7 mouse cellular contexts compared by ENCODE assay signal in the genomic region with DNA sequence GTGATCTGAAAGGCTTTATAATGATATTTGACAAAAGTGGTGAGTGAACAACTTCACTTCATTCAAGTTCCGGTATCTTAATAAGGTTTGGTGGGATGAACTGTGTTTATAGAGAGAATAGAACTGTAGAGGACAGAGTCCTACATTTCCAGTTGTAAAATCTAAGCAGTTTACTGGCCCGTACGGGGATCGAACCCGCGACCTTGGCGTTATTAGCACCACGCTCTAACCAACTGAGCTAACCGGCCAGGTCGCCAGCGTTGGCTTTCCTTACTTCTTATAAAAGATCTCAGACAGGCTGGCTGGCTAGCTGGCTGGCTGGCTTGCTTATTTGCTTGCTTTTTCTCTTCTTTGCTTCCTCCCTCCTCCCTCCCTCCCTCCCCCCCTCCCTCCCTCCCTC. TPM values are rescaled to one million over a fixed set of nuclear protein-coding genes. Genes with fewer than 3 reads are reported as not detected.
DNase-seq lines count a peak whose midpoint lies in the region; ATAC-seq lines count a peak whose summit lies in the region.

No protein-coding gene starts in this region.

- peak; percentile 75; the same call in 1 of the 2 replicates for ATAC-seq in intestine, embryonic 14.5 days (replicated peaks; ENCODE audit: low FRiP score, low TSS enrichment, low read depth)
- peak; percentile 41 for ATAC-seq in megakaryocyte progenitor cell, adult 5-6 weeks (replicated peaks; ENCODE audit: poor library complexity)

- no peak overlapping the region for H3K9ac ChIP-seq in intestine, embryonic 14.5 days (ENCODE audit: low read length)

- no peak overlapping the region for H3K27ac ChIP-seq in intestine, embryonic 14.5 days (ENCODE audit: low read depth)

- H3K4me2 ChIP-seq in intestine, embryonic 14.5 days (ENCODE audit: low read length), result peak overlapping the region; percentile 50

- DNase-seq in NIH3T3 (ENCODE audit: low read depth), result peak; percentile 81
- peak; percentile 90 for DNase-seq in cerebellum, adult 8-10 months
- peak; percentile 84 to 86 for DNase-seq in frontal cortex, postnatal 25 days (ENCODE audit: low spot score in 2 of 2)
- DNase-seq in intestine, embryonic 14.5 days (ENCODE audit: low spot score), result peak; percentile 90
- peak; percentile 52 to 59 for DNase-seq in left cerebral cortex, postnatal 10 days (ENCODE audit: extremely low spot score in 1 of 2, low spot score in 2 of 2)
- DNase-seq in right cerebral cortex, postnatal 36 days (ENCODE audit: low spot score in 2 of 2), result peak; percentile 82 to 83

- H3K9me3 ChIP-seq in intestine, embryonic 14.5 days (ENCODE audit: control insufficient read depth, low read length), result no peaks in the 10 kb centered on the region

- H3K4me1 ChIP-seq in intestine, embryonic 14.5 days (replicated peaks; ENCODE audit: control insufficient read depth, insufficient read depth, low read length), result no peaks in the 10 kb centered on the region

- WGBS in intestine, embryonic 14.5 days, result 7% methylated on average over 11 of the region's 11 CpGs

- H3K4me3 ChIP-seq in intestine, embryonic 14.5 days (ENCODE audit: low read depth, low read length), result peak overlapping the region; percentile 45

- intact Hi-C loops in left cerebral cortex, postnatal 10 days (cut with DNase I), result no loop called here

- no peaks in the 10 kb centered on the region for H3K27me3 ChIP-seq in intestine, embryonic 14.5 days (replicated peaks; ENCODE audit: control insufficient read depth, insufficient read depth, low read length)

- H3K36me3 ChIP-seq in intestine, embryonic 14.5 days (ENCODE audit: control insufficient read depth, insufficient read depth, low read length), result no peaks in the 10 kb centered on the region

RNA-seq across cellular contexts. Expression of gene Hist1h2br, which starts 21.6 kb away (rescaled TPM):
- polyA plus RNA-seq in intestine, embryonic 14.5 days (2014; fragmentation: Nextera tagmentation; extraction: Ambion mirVana), result 22.1 and 24.2 TPM in 2 replicates
- 10 to 100 TPM; 47.5 to 49.6 TPM for total RNA-seq in left cerebral cortex, postnatal 10 days (2021)
- total RNA-seq in megakaryocyte progenitor cell, adult 5-6 weeks (2015), result 378 and 381 TPM in 2 replicates
- total RNA-seq in megakaryocyte progenitor cell, adult 5-6 weeks (2017), result 447 and 545 TPM in 2 replicates

RNA-seq across cellular contexts. Expression of gene Hist1h2ap, which starts 21.8 kb away (rescaled TPM):
- 4,338 and 4,830 TPM in 2 replicates for polyA plus RNA-seq in intestine, embryonic 14.5 days (2014; fragmentation: Nextera tagmentation; extraction: Ambion mirVana)
- 10 to 100 TPM; 66.4 to 75.9 TPM for total RNA-seq in left cerebral cortex, postnatal 10 days (2021)
- total RNA-seq in megakaryocyte progenitor cell, adult 5-6 weeks (2015), result 93.0 and 127 TPM in 2 replicates
- 3,573 and 4,575 TPM in 2 replicates for total RNA-seq in megakaryocyte progenitor cell, adult 5-6 weeks (2017)

RNA-seq across cellular contexts. Expression of gene Hist1h4n, which starts 23.1 kb away (rescaled TPM):
- 20.6 and 22.9 TPM in 2 replicates for polyA plus RNA-seq in intestine, embryonic 14.5 days (2014; fragmentation: Nextera tagmentation; extraction: Ambion mirVana)
- 10 to 100 TPM; 21.2 to 27.5 TPM for total RNA-seq in left cerebral cortex, postnatal 10 days (2021)
- total RNA-seq in megakaryocyte progenitor cell, adult 5-6 weeks (2015), result 48.7 and 53.0 TPM in 2 replicates
- total RNA-seq in megakaryocyte progenitor cell, adult 5-6 weeks (2017), result 1,698 and 2,087 TPM in 2 replicates

RNA-seq across cellular contexts. Expression of gene Hist1h4m, which starts 43.6 kb away (rescaled TPM):
- not detected in 2 replicates for polyA plus RNA-seq in intestine, embryonic 14.5 days (2014; fragmentation: Nextera tagmentation; extraction: Ambion mirVana)
- total RNA-seq in left cerebral cortex, postnatal 10 days (2021), result 100 to 1,000 TPM; 180 to 194 TPM
- total RNA-seq in megakaryocyte progenitor cell, adult 5-6 weeks (2015), result 53.3 and 56.3 TPM in 2 replicates
- 2,437 and 3,070 TPM in 2 replicates for total RNA-seq in megakaryocyte progenitor cell, adult 5-6 weeks (2017)

RNA-seq across cellular contexts. Expression of gene Hist1h2ao, which starts 44.9 kb away (rescaled TPM):
- 4.0 TPM in 1 of 2 replicates, not detected in the other for polyA plus RNA-seq in intestine, embryonic 14.5 days (2014; fragmentation: Nextera tagmentation; extraction: Ambion mirVana)
- total RNA-seq in left cerebral cortex, postnatal 10 days (2021), result not detected
- 115 and 180 TPM in 2 replicates for total RNA-seq in megakaryocyte progenitor cell, adult 5-6 weeks (2015)
- total RNA-seq in megakaryocyte progenitor cell, adult 5-6 weeks (2017), result 633 TPM in 1 of 2 replicates, not detected in the other

Comparison
In these comparisons a context has a peak if more than half of its experiments do, and no peak if none do; other contexts are left out.
1. RNA of gene Hist1h2br, which starts 21.6 kb away (total RNA-seq): 378 to 545 TPM in megakaryocyte progenitor cell, adult 5-6 weeks; 47.5 to 49.6 TPM in left cerebral cortex, postnatal 10 days; every median in the first group is over 4 times any median in the second.
2. Peak in every context shown above with its lines, with median percentiles within 50 percentile points of each other: DNase-seq.